Mouse (Mus musculus): ENCODE measurements at regions not wholly inside any gene's neighbourhood (a gene's known extent, or its start where the extent isn't known, plus 50 kb on each side); places are given as distances from the start of the nearest gene placed in this dataset.
"Not testable (repeated sequence)": the region's sequence is repeated elsewhere in the genome, so short reads cannot be mapped to it uniquely, and the experiment has no call there.

DNA sequence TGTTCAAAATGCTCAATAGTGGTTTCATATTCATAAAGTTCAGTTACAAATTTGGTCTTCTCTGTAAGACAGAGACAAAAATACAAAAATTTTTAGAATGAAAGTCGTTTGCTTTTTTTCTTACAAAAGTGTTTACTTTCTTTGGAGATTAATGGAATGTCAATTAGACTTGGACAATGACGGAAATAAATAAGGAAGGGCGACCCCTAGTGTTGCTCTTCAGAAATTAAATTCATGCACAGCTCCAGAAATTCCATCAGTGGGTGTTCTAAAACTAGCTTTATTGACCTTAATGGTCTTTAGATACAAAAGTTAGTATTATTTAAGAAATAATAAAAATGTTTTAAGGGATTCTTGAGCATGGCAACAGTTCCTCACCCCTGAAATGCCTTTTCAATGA is 141.8 kb upstream of the Lama2 start:
- Histone ChIP-seq H3K4me1 (ENCODE audit: control insufficient read depth, insufficient read depth, low read length) (no peaks in the 10 kb centered on the region), H3K4me2 (ENCODE audit: low read depth, low read length) (no peak overlapping the region), H3K4me3 (ENCODE audit: low read depth, low read length) (no peak overlapping the region), H3K27ac (ENCODE audit: low read depth, low read length) (no peak overlapping the region), H3K27me3 (ENCODE audit: control insufficient read depth, insufficient read depth, low read length) (no peaks in the 10 kb centered on the region), H3K36me3 (ENCODE audit: control insufficient read depth, insufficient read depth, low read length) (no peaks in the 10 kb centered on the region), H3K9ac (replicated peaks; ENCODE audit: low read depth, low read length) (no peak overlapping the region), H3K9me3 (ENCODE audit: control insufficient read depth, low read length) (no peaks in the 10 kb centered on the region)
- 5% methylated on average over 3 of the region's 3 CpGs for WGBS
- no peak for ATAC-seq (ENCODE audit: low read depth)

DNA sequence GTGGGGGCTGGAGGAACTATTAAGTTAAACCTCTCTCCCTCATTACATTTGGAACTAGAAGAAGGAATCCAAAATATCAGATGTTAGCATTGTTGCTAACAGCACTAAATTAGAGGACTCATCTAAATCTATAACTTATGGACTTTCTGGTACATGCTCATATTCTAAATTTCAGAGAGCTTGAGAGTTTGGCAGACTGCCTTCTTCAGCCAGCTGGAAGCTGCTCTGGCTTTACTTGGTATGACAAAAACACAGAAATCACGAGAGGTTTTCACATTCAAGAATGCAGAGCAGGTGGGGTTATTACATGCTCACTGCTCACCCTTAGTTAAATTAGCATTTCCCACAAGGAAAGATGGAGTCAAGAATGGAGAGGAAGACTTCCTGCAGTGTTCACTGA is 182.8 kb upstream of the Lama2 start:
- Histone ChIP-seq H3K36me3 (ENCODE audit: control insufficient read depth, insufficient read depth, low read length) (no peaks in the 10 kb centered on the region), H3K4me2 (ENCODE audit: low read depth, low read length) (no peak overlapping the region), H3K27ac (ENCODE audit: low read depth, low read length) (no peak overlapping the region), H3K4me3 (ENCODE audit: low read depth, low read length) (no peak overlapping the region), H3K27me3 (ENCODE audit: control insufficient read depth, insufficient read depth, low read length) (no peaks in the 10 kb centered on the region), H3K4me1 (ENCODE audit: control insufficient read depth, insufficient read depth, low read length) (no peaks in the 10 kb centered on the region), H3K9ac (replicated peaks; ENCODE audit: low read depth, low read length) (no peak overlapping the region), H3K9me3 (ENCODE audit: control insufficient read depth, low read length) (no peaks in the 10 kb centered on the region)
- WGBS: 40% methylated on average over 1 of the region's 1 CpGs
- ATAC-seq (ENCODE audit: low read depth): no peak

DNA sequence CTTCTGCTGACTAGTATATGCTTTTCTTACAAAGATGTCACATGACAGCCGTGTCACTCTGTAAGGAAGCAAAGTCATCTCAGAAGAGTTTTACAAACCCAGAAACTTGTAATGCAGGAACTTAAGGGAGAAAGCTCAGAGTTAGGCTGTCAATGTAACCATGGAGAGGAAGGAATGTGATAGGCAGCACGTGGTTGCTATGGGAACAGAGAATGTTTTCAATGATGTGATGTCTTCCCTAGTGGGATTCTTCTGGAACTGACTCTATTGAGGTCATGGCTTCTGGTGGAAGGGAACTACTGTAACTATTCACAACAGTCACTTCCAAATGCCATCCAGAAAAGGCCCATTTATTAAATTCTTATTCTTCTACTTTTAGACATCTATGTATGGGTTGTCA is 190.0 kb upstream of the Lama2 start:
- Histone ChIP-seq H3K9me3 (ENCODE audit: control insufficient read depth, low read length) (no peaks in the 10 kb centered on the region), H3K9ac (replicated peaks; ENCODE audit: low read depth, low read length) (no peak overlapping the region), H3K27me3 (ENCODE audit: control insufficient read depth, insufficient read depth, low read length) (no peaks in the 10 kb centered on the region), H3K4me1 (ENCODE audit: control insufficient read depth, insufficient read depth, low read length) (no peaks in the 10 kb centered on the region), H3K4me2 (ENCODE audit: low read depth, low read length) (no peak overlapping the region), H3K36me3 (ENCODE audit: control insufficient read depth, insufficient read depth, low read length) (no peaks in the 10 kb centered on the region), H3K27ac (ENCODE audit: low read depth, low read length) (no peak overlapping the region), H3K4me3 (ENCODE audit: low read depth, low read length) (no peak overlapping the region)
- no peak for ATAC-seq (ENCODE audit: low read depth)
- 53% methylated on average over 2 of the region's 2 CpGs for WGBS

- WGBS: 96% methylated on average over 8 of the region's 9 CpGs
- H3K27me3 ChIP-seq (ENCODE audit: control insufficient read depth, insufficient read depth, low read length); H3K27ac ChIP-seq (ENCODE audit: low read depth, low read length): not testable (repeated sequence)
Observed at GRCm38 (mm10) chr10:27825671-27826070, 206.1 kb upstream of the Lama2 start.

DNA sequence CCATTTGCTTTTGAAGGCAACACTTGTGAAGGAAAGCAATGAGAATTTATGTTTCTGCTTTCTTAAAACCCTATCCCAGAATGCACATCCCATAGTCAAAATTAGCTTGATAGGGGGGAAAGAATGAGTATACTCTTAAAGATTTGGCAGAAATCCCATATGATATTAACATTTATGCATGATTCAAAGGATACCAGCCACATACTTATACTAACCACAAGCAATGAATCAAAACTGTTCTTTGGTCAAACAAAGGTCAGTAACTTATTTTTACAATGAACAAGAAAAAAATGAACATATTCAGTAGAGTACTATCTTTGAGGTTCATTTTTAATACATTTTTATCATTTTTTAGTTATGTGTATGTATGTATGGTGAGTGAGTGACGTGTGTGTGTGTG is 208.8 kb upstream of the Lama2 start:
- Histone ChIP-seq H3K27me3 (ENCODE audit: control insufficient read depth, insufficient read depth, low read length) (no peaks in the 10 kb centered on the region), H3K4me1 (ENCODE audit: control insufficient read depth, insufficient read depth, low read length) (no peaks in the 10 kb centered on the region), H3K4me2 (ENCODE audit: low read depth, low read length) (no peak overlapping the region), H3K27ac (ENCODE audit: low read depth, low read length) (no peak overlapping the region), H3K4me3 (ENCODE audit: low read depth, low read length) (no peak overlapping the region), H3K9ac (replicated peaks; ENCODE audit: low read depth, low read length) (no peak overlapping the region), H3K36me3 (ENCODE audit: control insufficient read depth, insufficient read depth, low read length) (no peaks in the 10 kb centered on the region), H3K9me3 (ENCODE audit: control insufficient read depth, low read length) (no peaks in the 10 kb centered on the region)
- WGBS: 78% methylated on average over 1 of the region's 1 CpGs
- ATAC-seq (ENCODE audit: low read depth): no peak

More at GRCm38 (mm10) chr10:27825671-27826070, 206.1 kb upstream of the Lama2 start:
- not testable (repeated sequence) for H3K4me3 ChIP-seq (ENCODE audit: low read depth, low read length); H3K9me3 ChIP-seq (ENCODE audit: control insufficient read depth, low read length); H3K4me2 ChIP-seq (ENCODE audit: low read depth, low read length); H3K4me1 ChIP-seq (ENCODE audit: control insufficient read depth, insufficient read depth, low read length); H3K36me3 ChIP-seq (ENCODE audit: control insufficient read depth, insufficient read depth, low read length); ATAC-seq (ENCODE audit: low read depth); H3K9ac ChIP-seq (replicated peaks; ENCODE audit: low read depth, low read length)

GRCm38 (mm10) chr10:27838666-27839065 is 219.1 kb upstream of the Lama2 start:
- no peaks in the 10 kb centered on the region for H3K27me3 ChIP-seq (ENCODE audit: control insufficient read depth, insufficient read depth, low read length)
- H3K27ac ChIP-seq (ENCODE audit: low read depth, low read length): no peak overlapping the region
- no peaks in the 10 kb centered on the region for H3K36me3 ChIP-seq (ENCODE audit: control insufficient read depth, insufficient read depth, low read length)
- H3K4me1 ChIP-seq (ENCODE audit: control insufficient read depth, insufficient read depth, low read length): no peaks in the 10 kb centered on the region
- no peak for ATAC-seq (ENCODE audit: low read depth)
- H3K4me2 ChIP-seq (ENCODE audit: low read depth, low read length): no peak overlapping the region
- H3K9me3 ChIP-seq (ENCODE audit: control insufficient read depth, low read length): no peaks in the 10 kb centered on the region
- H3K4me3 ChIP-seq (ENCODE audit: low read depth, low read length): no peak overlapping the region
- H3K9ac ChIP-seq (replicated peaks; ENCODE audit: low read depth, low read length): no peak overlapping the region
- 95% methylated on average over 1 of the region's 1 CpGs for WGBS

GRCm38 (mm10) chr10:27841042-27841709 is 221.6 kb upstream of the Lama2 start:
- Histone ChIP-seq H3K4me3 (ENCODE audit: low read depth, low read length) (no peak overlapping the region), H3K9ac (replicated peaks; ENCODE audit: low read depth, low read length) (no peak overlapping the region), H3K27me3 (ENCODE audit: control insufficient read depth, insufficient read depth, low read length) (no peaks in the 10 kb centered on the region), H3K27ac (ENCODE audit: low read depth, low read length) (no peak overlapping the region), H3K36me3 (ENCODE audit: control insufficient read depth, insufficient read depth, low read length) (no peaks in the 10 kb centered on the region), H3K9me3 (ENCODE audit: control insufficient read depth, low read length) (no peaks in the 10 kb centered on the region), H3K4me2 (ENCODE audit: low read depth, low read length) (no peak overlapping the region), H3K4me1 (ENCODE audit: control insufficient read depth, insufficient read depth, low read length) (no peaks in the 10 kb centered on the region)
- WGBS: 70% methylated on average over 5 of the region's 5 CpGs
- ATAC-seq (ENCODE audit: low read depth): no peak

GRCm38 (mm10) chr10:27843010-27843409 is 223.5 kb upstream of the Lama2 start:
- H3K27ac ChIP-seq (ENCODE audit: low read depth, low read length): no peak overlapping the region
- H3K9me3 ChIP-seq (ENCODE audit: control insufficient read depth, low read length): no peaks in the 10 kb centered on the region
- H3K9ac ChIP-seq (replicated peaks; ENCODE audit: low read depth, low read length): no peak overlapping the region
- no peak overlapping the region for H3K4me2 ChIP-seq (ENCODE audit: low read depth, low read length)
- no peaks in the 10 kb centered on the region for H3K4me1 ChIP-seq (ENCODE audit: control insufficient read depth, insufficient read depth, low read length)
- ATAC-seq (ENCODE audit: low read depth): no peak
- 87% methylated on average over 2 of the region's 2 CpGs for WGBS
- no peaks in the 10 kb centered on the region for H3K27me3 ChIP-seq (ENCODE audit: control insufficient read depth, insufficient read depth, low read length)
- no peaks in the 10 kb centered on the region for H3K36me3 ChIP-seq (ENCODE audit: control insufficient read depth, insufficient read depth, low read length)
- no peak overlapping the region for H3K4me3 ChIP-seq (ENCODE audit: low read depth, low read length)

GRCm38 (mm10) chr10:27863625-27864024 is 211.0 kb upstream of the Ptprk start:
- 85% methylated on average over 2 of the region's 2 CpGs for WGBS
- H3K9me3 ChIP-seq (ENCODE audit: control insufficient read depth, low read length): no peaks in the 10 kb centered on the region
- no peak for ATAC-seq (ENCODE audit: low read depth)

More at GRCm38 (mm10) chr10:27863625-27864024, 211.0 kb upstream of the Ptprk start:
- Histone ChIP-seq H3K9ac (replicated peaks; ENCODE audit: low read depth, low read length) (no peak overlapping the region), H3K4me3 (ENCODE audit: low read depth, low read length) (no peak overlapping the region), H3K36me3 (ENCODE audit: control insufficient read depth, insufficient read depth, low read length) (no peaks in the 10 kb centered on the region), H3K4me2 (ENCODE audit: low read depth, low read length) (no peak overlapping the region), H3K27ac (ENCODE audit: low read depth, low read length) (no peak overlapping the region), H3K27me3 (ENCODE audit: control insufficient read depth, insufficient read depth, low read length) (no peaks in the 10 kb centered on the region), H3K4me1 (ENCODE audit: control insufficient read depth, insufficient read depth, low read length) (no peaks in the 10 kb centered on the region)

Measured in neural tube, embryonic 14.5 days (tissue).